Mouse (Mus musculus) thymus, postnatal 25 days (tissue): ENCODE measurements around the gene Lrp10.

Source experiments
- DNase-seq: peaks from one replicate; pipeline ENCODE4 v3.0.0; 2022

Lrp10 gene

GRCm38 (mm10) chr14:54433941-54434531 lies 29.9 kb upstream of the Lrp10 start:
- DNase-seq: no peak

- no peak for DNase-seq
These were observed 28.6 kb upstream of the Lrp10 start for GRCm38 (mm10) chr14:54435194-54435918.

DNA sequence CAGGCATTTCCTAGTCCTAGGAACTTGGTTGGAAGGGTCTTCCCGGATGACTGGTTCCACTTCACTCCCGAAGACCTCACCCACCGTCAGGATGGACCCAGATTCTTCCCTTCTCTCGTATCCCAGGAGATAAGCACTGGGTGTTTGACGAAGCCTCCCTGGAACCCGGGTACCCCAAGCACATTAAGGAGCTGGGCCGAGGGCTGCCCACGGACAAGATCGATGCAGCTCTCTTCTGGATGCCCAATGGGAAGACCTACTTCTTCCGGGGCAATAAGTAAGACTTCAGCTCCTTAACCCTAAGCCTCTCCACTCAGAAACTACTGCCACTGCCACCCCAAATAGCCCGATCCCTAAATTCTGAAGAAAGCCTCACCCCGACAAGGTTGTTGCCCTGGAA lies 24.8 kb upstream of the Lrp10 start:
- no peak for DNase-seq

- DNase-seq: no peak
These were observed 24.3 kb upstream of the Lrp10 start for GRCm38 (mm10) chr14:54439610-54440009.

DNA sequence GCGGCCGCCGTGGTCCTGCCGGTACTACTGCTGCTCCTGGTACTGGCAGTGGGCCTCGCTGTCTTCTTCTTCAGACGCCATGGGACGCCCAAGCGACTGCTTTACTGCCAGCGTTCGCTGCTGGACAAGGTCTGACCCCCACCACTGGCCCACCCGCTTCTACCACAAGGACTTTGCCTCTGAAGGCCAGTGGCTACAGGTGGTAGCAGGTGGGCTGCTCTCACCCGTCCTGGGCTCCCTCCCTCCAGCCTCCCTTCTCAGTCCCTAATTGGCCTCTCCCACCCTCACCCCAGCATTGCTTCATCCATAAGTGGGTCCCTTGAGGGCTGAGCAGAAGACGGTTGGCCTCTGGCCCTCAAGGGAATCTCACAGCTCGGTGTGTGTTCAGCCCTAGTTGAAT lies 23.4 kb upstream of the Lrp10 start:
- no peak for DNase-seq

DNA sequence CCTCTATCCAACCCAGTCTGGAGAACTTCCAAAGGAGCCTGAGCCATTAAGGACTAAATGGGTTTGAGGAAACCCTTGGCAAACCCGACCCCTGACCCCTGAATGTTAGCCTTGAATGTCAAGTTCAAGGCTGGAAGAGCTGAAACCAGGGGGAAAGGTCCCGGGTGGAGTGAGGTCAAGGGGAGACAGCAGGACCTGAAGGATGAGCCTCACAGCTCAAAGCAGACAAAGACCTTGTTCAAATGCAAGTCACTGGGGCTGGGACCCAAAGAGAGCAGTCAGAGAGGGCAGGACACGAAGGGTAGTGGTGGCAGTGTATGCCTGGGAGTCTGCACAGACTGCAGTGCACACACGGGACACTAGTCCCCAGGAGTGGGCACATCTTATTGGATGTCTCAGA lies 22.6 kb upstream of the Lrp10 start:
- DNase-seq: no peak

GRCm38 (mm10) chr14:54442548-54442947 lies 21.4 kb upstream of the Lrp10 start:
- DNase-seq: no peak

DNA sequence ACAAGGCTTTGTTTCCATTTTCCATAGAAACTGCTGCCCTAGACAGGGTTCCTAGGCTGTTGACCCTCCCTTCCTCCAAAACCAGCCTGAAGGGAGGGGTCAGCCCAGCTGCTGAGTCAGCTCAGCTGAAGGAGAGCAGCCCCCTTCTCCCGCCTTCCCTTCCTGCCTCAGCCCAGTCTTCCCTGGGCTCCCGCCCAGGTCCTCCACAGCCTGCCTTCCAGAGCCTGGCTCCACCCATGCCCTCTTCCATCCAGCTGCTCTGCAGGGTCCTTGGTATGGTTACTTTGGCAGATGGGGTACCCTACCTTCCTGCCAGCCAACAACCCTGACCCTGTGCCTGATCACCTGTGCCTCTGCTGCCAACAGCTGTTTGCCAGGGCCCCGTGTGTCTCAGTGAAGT lies 20.7 kb upstream of the Lrp10 start:
- DNase-seq: no peak

DNA sequence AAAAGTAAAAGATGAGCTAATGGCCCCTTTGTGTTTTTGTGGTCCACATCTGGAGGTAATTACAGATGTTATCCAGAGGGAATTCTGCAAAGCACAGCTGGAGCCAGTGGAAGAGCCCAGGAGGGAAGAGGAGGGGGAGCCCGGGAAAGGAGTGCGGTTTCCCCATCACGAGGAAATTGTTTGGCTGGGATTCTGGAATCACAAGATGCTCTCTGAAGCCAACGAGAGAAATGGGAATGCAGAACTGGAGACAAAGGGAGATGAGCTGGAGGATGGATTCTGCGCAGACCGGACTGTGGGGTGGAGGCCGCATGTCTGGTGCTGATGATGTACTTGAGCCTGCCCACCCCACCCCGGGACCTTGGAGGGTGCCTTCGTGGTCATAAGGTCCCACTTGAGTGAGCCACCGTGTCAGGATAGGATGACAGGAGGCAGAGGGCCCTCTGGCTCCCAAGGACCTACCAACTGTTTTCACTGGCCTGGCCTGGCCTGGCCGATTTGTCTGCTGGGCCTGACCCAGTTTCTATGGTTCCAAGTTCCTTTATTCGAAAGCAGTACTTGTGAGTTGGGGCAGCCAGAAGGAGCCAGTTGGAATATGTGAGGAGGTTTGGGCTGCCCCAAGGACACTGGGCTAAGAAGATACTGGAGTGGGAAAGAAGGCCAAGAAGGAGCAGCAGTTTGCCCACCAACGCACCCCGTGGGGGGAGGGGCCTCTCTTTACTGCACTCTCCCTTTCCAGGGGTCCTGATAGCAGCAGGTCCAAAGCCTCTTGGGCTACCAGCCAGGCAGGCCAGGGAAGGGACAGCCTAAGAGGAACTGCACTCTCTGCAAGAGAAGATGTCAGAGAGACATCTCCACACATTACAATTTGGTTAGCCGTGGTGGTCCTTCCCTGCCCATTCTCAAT lies 20.0 kb upstream of the Lrp10 start:
- no peak for DNase-seq

GRCm38 (mm10) chr14:54445476-54445875 lies 18.5 kb upstream of the Lrp10 start:
- DNase-seq: no peak

- DNase-seq: no peak
These were observed 10.4 kb upstream of the Lrp10 start for GRCm38 (mm10) chr14:54453566-54453965.

DNA sequence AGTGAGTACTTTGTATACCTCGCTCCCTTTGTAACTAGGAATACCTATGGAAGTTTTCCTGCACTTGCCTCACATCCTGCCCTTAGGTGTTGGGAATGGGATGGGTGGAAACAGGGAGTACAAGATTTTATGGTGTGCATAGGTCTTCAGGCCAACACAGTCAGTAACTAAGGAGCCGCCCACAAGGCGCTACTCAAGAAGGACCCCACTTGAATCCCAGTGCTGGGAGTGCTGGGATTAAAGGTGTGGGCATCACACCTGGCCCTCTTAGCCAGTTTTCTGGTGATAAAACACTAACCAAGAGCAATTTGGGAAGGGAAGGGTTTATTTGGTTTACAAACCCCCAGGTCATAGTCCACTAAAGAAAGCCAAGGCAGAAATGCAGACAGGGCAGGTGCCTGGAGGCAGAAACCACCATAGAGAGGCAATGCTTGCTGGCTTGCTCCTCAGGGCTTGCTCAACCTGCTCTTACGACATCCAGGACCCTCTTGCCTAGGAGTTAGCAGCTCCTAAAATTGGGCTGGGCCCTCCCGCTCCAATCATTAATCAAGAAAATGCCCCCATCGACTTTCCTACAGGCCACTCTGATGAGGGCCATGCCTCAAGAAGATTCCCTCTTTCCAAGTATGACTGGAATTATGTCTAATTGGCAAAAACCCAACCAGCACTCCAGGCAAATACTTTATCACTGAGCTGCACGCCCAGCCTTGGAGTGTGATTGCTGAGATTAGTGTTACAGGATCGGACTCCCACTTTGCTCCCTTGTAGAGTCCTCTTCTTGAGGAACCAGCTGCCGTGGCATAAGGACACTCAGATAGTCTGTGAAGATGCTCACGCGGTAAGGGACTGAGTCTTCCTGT lies 9.0 kb upstream of the Lrp10 start:
- DNase-seq: no peak

GRCm38 (mm10) chr14:54457907-54458569 lies 5.9 kb upstream of the Lrp10 start:
- DNase-seq: no peak

DNA sequence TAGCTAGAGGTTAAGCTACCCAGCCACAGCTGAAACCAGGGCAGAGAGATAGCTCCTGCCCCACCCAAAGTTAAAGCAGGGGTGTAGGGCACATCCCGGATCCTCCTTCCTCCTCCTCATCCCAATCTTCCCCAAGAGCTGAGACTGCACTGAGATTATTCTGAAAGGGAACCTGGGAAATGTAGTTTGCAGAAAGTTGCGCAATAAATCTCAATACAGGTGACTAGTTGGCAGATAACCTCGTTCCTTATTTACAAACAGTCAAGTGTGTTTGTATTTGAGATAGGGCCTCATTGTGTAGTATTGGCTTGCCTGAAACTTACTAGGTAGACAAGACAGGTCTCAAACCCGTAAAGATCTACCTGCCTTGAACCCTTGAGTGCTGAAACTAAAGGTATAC lies 1.8 kb upstream of the Lrp10 start:
- DNase-seq: no peak

DNA sequence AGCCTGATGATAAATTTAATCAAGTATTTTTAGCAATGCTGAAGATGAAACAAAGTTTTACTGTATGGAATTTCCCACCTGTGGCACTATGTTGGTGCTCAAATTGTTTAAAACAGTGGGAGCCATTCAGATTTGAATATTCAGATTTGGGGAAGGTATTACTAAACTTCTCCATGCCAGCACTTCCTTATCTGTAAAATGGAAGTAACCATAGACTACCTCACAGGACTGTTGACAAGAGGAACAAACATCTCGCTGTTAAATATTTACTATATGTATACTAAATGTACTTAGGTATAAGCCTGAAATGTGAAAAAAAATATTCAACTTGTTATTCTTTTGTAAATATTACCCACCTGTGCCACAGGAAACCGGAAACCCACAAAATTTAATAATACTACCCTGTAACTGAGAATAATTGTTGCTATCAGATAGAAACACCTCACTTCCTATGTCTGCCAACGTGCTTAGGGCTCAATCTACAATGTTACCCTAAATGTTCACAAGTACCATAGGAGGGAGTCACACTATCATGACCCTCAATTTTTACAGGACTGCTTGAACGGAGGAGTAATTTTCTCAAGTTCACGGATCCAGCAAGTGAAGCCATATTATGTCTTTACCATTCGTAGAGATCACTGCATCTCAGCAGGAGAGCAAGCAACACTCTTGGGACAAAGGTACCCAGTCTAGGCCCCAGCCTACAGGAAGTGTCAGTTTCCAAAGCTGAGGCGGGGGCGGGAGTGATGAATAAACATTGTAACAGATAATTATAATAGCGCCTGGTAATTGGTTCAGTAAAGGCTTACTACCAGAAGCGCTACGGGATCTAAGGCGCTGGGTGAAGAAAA lies 604 bp upstream of the Lrp10 start:
- no peak for DNase-seq

- peak; percentile 83 for DNase-seq
These were observed 512 bp downstream of the Lrp10 start for GRCm38 (mm10) chr14:54464293-54465005.

- no peak for DNase-seq
These were observed 7.5 kb downstream of the Lrp10 start for GRCm38 (mm10) chr14:54471467-54471866.

DNA sequence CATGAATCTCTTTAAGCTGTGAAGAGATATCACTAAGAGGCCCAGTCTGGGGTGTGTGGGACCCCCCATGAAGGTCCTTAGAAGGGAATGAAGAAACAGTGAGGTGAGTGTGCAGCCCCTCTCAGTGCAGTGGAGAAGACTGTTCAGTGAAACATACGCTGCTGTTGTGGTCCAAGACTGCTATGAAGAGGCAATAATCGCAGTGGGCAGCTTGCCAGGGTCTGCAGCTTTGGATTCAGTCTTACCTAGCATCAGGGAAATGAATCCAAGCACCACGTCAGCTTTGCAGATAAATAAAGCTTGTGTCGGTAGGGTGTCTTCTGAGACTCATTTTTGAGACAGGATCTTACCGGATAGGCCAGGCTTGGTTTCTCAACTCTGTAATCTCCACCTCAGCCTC lies 8.7 kb downstream of the Lrp10 start:
- no peak for DNase-seq

DNA sequence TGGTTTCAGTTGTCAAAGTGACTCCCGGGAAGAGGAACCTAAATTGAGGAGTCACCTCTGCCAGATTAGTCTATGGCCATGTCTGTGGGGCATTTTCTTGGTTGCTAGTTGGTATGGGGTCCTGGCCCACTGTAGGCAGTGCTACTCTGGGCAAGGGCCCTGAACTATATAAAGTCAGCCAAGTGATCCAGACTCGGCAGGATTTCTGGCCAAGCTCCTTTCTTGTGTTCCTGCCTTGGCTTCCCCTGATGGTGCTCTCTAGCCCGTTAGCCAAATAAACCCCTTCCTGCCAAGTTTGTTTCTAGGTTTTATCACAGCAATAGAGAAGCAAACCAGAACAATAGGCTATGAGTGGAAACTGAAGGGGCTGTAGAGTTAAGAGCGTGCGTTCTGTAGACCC lies 10.8 kb downstream of the Lrp10 start:
- no peak for DNase-seq
